Mouse (Mus musculus): Measurements from ENCODE around the gene Ano4. TPM values are rescaled to one million over a fixed set of nuclear protein-coding genes. Genes with fewer than 3 reads are reported as not detected.

Ano4 gene
- not detected in 2 replicates for polyA plus RNA-seq (2012; rRNA removed)

- no peak within 1 kb of the TSS; the same call in 1 of the 2 replicates for H3K4me3 ChIP-seq (ENCODE audit: extremely low read depth, insufficient read depth, insufficient read length)
- DNase-seq (ENCODE audit: low read depth in 1 of 2, low spot score in 2 of 2): no peak
- H3K27me3 ChIP-seq (ENCODE audit: control insufficient read depth, insufficient read depth, low read length): peaks cover 2% of the 10 kb centered on the region; the same call in 1 of the 2 replicates
- H3K4me1 ChIP-seq (ENCODE audit: control insufficient read depth, insufficient read depth, insufficient read length): no peaks in the 10 kb centered on the region
- H3K27ac ChIP-seq (ENCODE audit: insufficient read depth, low read length): no peak within 1 kb of the TSS
- H3K36me3 ChIP-seq (ENCODE audit: control insufficient read depth, insufficient read depth, low read length): no peaks in the 10 kb centered on the region
- TF ChIP-seq CTCF (IDR thresholded peaks at IDR 0.05; ENCODE audit: extremely low read depth, insufficient read depth, insufficient read length, insufficient replicate concordance): no peak
- TF ChIP-seq POLR2A (IDR thresholded peaks at IDR 0.05; ENCODE audit: low read depth, low read length): no peak
- WGBS: 4% methylated on average over 68 of the region's 70 CpGs
Observed at GRCm38 (mm10) chr10:89344491-89345195, at the start of gene Ano4. Gene Ano4 (minus strand): TSS chr10:89344762.

GRCm38 (mm10) chr10:89392687-89393086 lies 48.1 kb upstream of the Ano4 start:
- Histone ChIP-seq H3K27ac (ENCODE audit: insufficient read depth, low read length) (no peak overlapping the region), H3K4me3 (ENCODE audit: extremely low read depth, insufficient read depth, insufficient read length) (no peak overlapping the region), H3K4me1 (ENCODE audit: control insufficient read depth, insufficient read depth, insufficient read length) (peaks cover 2% of the 10 kb centered on the region; the same call in 1 of the 2 replicates), H3K36me3 (ENCODE audit: control insufficient read depth, insufficient read depth, low read length) (no peaks in the 10 kb centered on the region), H3K27me3 (ENCODE audit: control insufficient read depth, insufficient read depth, low read length) (no peaks in the 10 kb centered on the region)
- TF ChIP-seq POLR2A (IDR thresholded peaks at IDR 0.05; ENCODE audit: low read depth, low read length) (no peak), CTCF (IDR thresholded peaks at IDR 0.05; ENCODE audit: extremely low read depth, insufficient read depth, insufficient read length, insufficient replicate concordance) (no peak)
- DNase-seq (ENCODE audit: low read depth in 1 of 2, low spot score in 2 of 2): no peak
- 80% methylated on average over 4 of the region's 4 CpGs for WGBS

- 85% methylated on average over 4 of the region's 4 CpGs for WGBS
- Histone ChIP-seq H3K27me3 (ENCODE audit: control insufficient read depth, insufficient read depth, low read length) (no peaks in the 10 kb centered on the region), H3K4me3 (ENCODE audit: extremely low read depth, insufficient read depth, insufficient read length) (no peak overlapping the region), H3K4me1 (ENCODE audit: control insufficient read depth, insufficient read depth, insufficient read length) (peaks cover 2% of the 10 kb centered on the region; the same call in 1 of the 2 replicates), H3K36me3 (ENCODE audit: control insufficient read depth, insufficient read depth, low read length) (no peaks in the 10 kb centered on the region), H3K27ac (ENCODE audit: insufficient read depth, low read length) (no peak overlapping the region)
- TF ChIP-seq CTCF (IDR thresholded peaks at IDR 0.05; ENCODE audit: extremely low read depth, insufficient read depth, insufficient read length, insufficient replicate concordance) (no peak), POLR2A (IDR thresholded peaks at IDR 0.05; ENCODE audit: low read depth, low read length) (no peak)
- no peak for DNase-seq (ENCODE audit: low read depth in 1 of 2, low spot score in 2 of 2)
Observed at GRCm38 (mm10) chr10:89391571-89392163, 47.1 kb upstream of the Ano4 start.

- 66% methylated on average over 3 of the region's 3 CpGs for WGBS
- no peak for TF ChIP-seq CTCF (IDR thresholded peaks at IDR 0.05; ENCODE audit: extremely low read depth, insufficient read depth, insufficient read length, insufficient replicate concordance)
- TF ChIP-seq POLR2A (IDR thresholded peaks at IDR 0.05; ENCODE audit: low read depth, low read length): no peak
- no peak for DNase-seq (ENCODE audit: low read depth in 1 of 2, low spot score in 2 of 2)
- Histone ChIP-seq H3K27me3 (ENCODE audit: control insufficient read depth, insufficient read depth, low read length) (no peaks in the 10 kb centered on the region), H3K27ac (ENCODE audit: insufficient read depth, low read length) (no peak overlapping the region), H3K36me3 (ENCODE audit: control insufficient read depth, insufficient read depth, low read length) (no peaks in the 10 kb centered on the region), H3K4me1 (ENCODE audit: control insufficient read depth, insufficient read depth, insufficient read length) (no peaks in the 10 kb centered on the region), H3K4me3 (ENCODE audit: extremely low read depth, insufficient read depth, insufficient read length) (no peak overlapping the region)
Observed at GRCm38 (mm10) chr10:89386461-89386860, 41.9 kb upstream of the Ano4 start.

GRCm38 (mm10) chr10:89383462-89383861 lies 38.9 kb upstream of the Ano4 start:
- H3K4me3 ChIP-seq (ENCODE audit: extremely low read depth, insufficient read depth, insufficient read length): no peak overlapping the region
- 16% methylated on average over 5 of the region's 5 CpGs for WGBS
- H3K4me1 ChIP-seq (ENCODE audit: control insufficient read depth, insufficient read depth, insufficient read length): no peaks in the 10 kb centered on the region
- no peaks in the 10 kb centered on the region for H3K27me3 ChIP-seq (ENCODE audit: control insufficient read depth, insufficient read depth, low read length)
- peak; percentile 22 to 61 for DNase-seq (ENCODE audit: low read depth in 1 of 2, low spot score in 2 of 2)
- TF ChIP-seq POLR2A (IDR thresholded peaks at IDR 0.05; ENCODE audit: low read depth, low read length): no peak
- TF ChIP-seq CTCF (IDR thresholded peaks at IDR 0.05; ENCODE audit: extremely low read depth, insufficient read depth, insufficient read length, insufficient replicate concordance): peak; percentile 69; the same call in 1 of the 2 replicates
- no peaks in the 10 kb centered on the region for H3K36me3 ChIP-seq (ENCODE audit: control insufficient read depth, insufficient read depth, low read length)
- H3K27ac ChIP-seq (ENCODE audit: insufficient read depth, low read length): no peak overlapping the region

- Histone ChIP-seq H3K4me1 (ENCODE audit: control insufficient read depth, insufficient read depth, insufficient read length) (no peaks in the 10 kb centered on the region), H3K4me3 (ENCODE audit: extremely low read depth, insufficient read depth, insufficient read length) (no peak overlapping the region), H3K36me3 (ENCODE audit: control insufficient read depth, insufficient read depth, low read length) (no peaks in the 10 kb centered on the region), H3K27ac (ENCODE audit: insufficient read depth, low read length) (no peak overlapping the region), H3K27me3 (ENCODE audit: control insufficient read depth, insufficient read depth, low read length) (no peaks in the 10 kb centered on the region)
- TF ChIP-seq CTCF (IDR thresholded peaks at IDR 0.05; ENCODE audit: extremely low read depth, insufficient read depth, insufficient read length, insufficient replicate concordance) (no peak), POLR2A (IDR thresholded peaks at IDR 0.05; ENCODE audit: low read depth, low read length) (no peak)
- 71% methylated on average over 4 of the region's 4 CpGs for WGBS
- DNase-seq (ENCODE audit: low read depth in 1 of 2, low spot score in 2 of 2): no peak
Observed at GRCm38 (mm10) chr10:89377750-89378149, 33.2 kb upstream of the Ano4 start.

GRCm38 (mm10) chr10:89370051-89370450 lies 25.5 kb upstream of the Ano4 start:
- Histone ChIP-seq H3K4me3 (ENCODE audit: extremely low read depth, insufficient read depth, insufficient read length) (no peak overlapping the region), H3K36me3 (ENCODE audit: control insufficient read depth, insufficient read depth, low read length) (no peaks in the 10 kb centered on the region), H3K27ac (ENCODE audit: insufficient read depth, low read length) (no peak overlapping the region), H3K4me1 (ENCODE audit: control insufficient read depth, insufficient read depth, insufficient read length) (no peaks in the 10 kb centered on the region), H3K27me3 (ENCODE audit: control insufficient read depth, insufficient read depth, low read length) (no peaks in the 10 kb centered on the region)
- DNase-seq (ENCODE audit: low read depth in 1 of 2, low spot score in 2 of 2): no peak
- TF ChIP-seq POLR2A (IDR thresholded peaks at IDR 0.05; ENCODE audit: low read depth, low read length): no peak
- no peak for TF ChIP-seq CTCF (IDR thresholded peaks at IDR 0.05; ENCODE audit: extremely low read depth, insufficient read depth, insufficient read length, insufficient replicate concordance)
- 69% methylated on average over 1 of the region's 1 CpGs for WGBS
